Mouse (Mus musculus): ENCODE data around the gene Pgap3.

DNA sequence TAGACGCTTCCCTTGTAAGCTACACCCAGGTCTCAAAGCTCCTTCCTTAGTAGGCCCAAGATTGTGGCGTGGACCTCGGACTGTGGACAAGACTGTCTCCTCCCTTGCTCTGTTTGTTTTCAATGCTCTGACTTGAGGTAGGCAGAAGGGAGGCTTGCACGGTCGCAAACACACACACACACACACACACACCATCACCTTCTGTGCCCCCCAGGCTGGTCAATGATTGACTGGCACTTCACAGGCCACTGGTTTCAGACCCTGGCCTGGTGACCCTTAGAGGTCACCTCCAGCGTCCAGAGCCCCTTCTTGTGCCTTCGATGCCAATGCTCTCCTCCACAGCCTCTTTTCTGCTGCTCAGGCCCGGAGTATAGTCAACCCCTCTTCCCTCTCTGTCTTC is 8.6 kb upstream of the Pgap3 start:
- TF ChIP-seq CTCF (IDR thresholded peaks at IDR 0.05; ENCODE audit: extremely low read depth, insufficient read length, insufficient replicate concordance, low read depth, low read length) (no peak), POLR2A (IDR thresholded peaks at IDR 0.05; ENCODE audit: low read depth, low read length) (no peak)
